Mouse (Mus musculus) erythroid progenitor cell, adult 5-6 weeks (primary cell): ENCODE results near the gene Hdac11. TPM values are rescaled to one million over a fixed set of nuclear protein-coding genes. Genes with fewer than 3 reads are reported as not detected.

ENCODE experiments used
- ATAC-seq: replicated peaks from 2 replicates; pipeline ENCODE4 v1.8.0; 2016; ENCODE audit warnings: moderate number of reproducible peaks, mild to moderate bottlenecking, moderate TSS enrichment, inconsistent platforms; ENCODE audit not compliant: poor library complexity, low FRiP score, severe bottlenecking
- total RNA-seq, 2 experiments: library from RNA; stranded (forward) in 1 of 2; stranded (reverse) in 1 of 2; fragments of 150-400 nt in 1 of 2; fragments of 186-747, 209-891 nt in 1 of 2; gene quantifications; 2 replicates each; pipeline versions ENCODE4 v1.2.3 to v1.2.4; 2015 to 2017; ENCODE audit warnings: low replicate concordance in 2 of 2

The Hdac11 gene
- total RNA-seq, 2 experiments from 2014 or later, result 13.8 to 20.1 TPM

DNA sequence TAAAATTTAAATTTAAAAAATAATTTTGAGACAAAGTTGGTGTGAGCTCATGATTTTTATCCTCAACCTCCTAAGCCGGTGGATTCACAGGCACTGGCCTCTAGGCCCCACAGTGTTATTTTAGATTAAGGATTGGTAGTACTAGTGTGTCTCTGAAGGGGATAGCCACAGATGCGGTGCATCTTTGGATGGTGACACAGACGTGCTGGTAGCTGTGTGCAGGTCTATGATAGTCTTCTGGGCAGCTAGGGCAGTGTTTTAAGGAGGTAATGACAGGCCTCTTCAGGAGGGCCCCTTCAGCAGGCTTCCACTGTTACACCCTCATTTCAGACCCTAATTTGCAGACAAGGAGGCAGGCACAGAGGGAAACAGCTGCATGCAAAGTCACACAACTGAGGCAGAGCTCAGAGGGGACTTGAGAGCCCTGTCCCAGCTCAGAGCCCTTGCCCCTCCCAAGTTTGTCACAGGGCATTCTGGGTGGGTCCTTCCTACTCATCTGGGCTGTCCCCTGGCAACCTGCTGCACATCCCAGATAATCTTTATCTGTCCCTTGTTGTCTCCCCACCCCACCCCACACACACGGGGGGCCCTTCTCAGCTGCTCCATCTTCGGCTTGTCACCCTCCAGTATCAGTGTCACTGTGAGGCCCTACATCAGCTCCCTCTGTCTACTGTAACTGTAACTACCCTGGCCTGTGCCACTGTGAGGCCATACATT lies 6.9 kb downstream of the Hdac11 start:
- peak; percentile 84 for ATAC-seq

DNA sequence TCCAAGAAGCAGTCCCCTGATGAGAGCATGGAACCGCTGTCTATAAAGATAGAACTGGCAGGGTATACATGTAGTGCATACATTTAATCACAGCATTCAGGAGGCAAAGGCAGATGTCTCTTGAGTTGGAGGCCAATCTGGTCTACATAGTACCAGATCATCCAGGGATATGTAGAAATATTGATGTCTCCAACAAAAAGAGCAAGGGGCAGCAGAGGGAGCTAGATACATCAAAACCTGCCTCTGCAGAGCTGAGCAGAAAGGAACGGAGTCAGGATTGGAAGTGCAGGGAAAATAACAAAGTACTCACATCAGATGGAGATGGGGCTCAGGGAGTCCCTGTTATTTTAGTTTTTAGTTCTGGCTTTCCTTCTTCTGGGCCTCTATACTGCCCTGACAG lies 8.1 kb downstream of the Hdac11 start:
- no peak for ATAC-seq

DNA sequence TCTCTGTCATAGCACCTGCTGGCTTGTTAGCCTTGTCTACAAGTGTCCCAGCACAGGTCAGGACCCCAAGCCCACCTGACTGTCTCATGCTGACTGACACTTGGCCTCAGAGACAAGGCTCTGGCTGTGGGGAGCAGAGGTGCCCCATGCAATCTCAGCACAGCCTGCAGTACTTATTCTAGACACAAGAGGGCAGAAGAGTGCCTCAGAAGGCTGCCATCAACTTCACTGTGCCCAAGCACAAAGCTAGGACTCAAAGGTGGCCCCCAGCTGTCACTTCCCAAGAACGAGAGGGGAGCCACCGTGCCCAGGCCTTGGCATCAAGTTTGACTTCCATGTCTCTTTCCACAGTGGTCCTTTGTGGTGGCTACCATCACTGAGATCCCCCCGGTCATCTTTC lies 8.7 kb downstream of the Hdac11 start:
- ATAC-seq, result peak; percentile 38

DNA sequence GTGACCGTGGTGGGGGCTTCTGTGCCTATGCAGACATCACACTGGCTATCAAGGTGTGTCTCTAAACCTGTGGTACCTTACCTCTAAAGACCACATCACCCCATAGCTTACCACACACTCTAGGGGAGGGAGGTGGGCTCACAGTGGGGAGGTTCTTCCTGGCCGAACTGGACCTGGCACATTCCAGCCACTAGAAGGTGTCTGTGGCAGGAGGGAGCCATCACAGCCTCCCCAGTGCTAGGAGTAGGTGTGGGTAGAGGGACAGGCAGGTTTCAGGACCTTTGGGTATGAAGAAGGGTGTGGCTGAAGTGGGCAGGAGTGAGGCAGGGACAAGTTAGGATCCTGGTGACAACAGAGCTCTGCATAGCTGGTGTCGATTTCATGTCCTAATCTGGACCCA lies 11.4 kb downstream of the Hdac11 start:
- no peak for ATAC-seq

DNA sequence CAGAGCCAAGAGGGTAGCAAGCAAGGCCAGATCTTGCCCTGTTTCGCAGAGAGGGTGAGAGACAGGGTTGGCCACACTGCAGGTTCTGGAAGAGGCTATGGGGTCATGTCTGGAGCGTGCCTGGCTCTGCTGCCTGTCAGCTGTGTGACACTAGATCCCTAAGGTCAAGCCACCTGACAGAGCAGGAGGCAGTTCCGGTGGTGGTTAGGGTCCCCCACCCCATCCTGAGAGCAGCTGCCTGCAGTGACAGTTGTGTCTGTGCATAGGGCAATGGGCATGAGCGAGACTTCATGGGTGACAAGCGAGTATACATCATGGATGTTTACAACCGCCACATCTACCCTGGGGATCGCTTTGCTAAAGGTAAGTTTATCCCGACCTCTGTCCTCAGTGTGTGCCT lies 12.7 kb downstream of the Hdac11 start:
- no peak for ATAC-seq

DNA sequence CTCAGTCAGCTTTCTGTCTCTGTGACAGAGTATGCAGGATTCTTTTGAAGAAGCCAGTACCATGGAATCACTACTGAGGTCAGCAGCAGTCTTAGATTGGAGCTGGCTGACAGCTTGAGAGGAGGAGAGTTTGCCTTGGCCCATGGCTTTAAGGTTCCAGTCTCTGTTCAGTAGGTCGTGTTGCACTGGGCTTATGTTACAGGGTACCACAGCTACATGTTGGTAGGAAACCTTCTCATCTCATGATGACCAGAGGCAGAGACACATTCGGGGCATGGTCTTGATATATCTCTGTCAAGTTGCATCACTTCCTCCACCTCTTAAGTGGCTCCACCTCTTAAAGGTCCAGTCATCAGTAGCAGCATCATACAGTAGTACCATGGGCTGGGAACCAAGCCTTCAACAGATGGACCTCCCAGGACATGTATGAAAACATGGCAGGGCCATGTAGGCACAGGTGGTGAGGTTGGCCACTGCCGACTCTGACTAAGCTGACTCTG lies 15.0 kb downstream of the Hdac11 start:
- no peak for ATAC-seq

DNA sequence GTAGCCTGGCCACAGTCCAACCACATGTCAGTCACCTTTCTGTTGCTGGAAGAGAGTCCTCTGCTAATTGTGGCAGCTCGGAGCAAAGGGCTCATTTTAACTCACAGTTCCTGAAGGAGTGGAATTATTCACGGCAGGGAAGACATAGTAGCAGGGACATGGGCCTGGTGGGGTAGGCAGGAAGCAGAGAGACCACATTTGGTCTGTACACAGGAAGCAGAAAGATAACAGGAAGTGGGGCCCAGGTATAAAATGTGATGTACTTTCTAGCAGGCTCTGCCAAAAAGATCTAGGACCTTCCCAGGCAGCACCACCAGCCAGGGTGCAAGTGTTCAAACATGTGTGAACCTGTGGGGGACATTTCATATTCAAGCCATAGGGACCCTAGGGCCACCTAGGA lies 15.9 kb downstream of the Hdac11 start:
- no peak for ATAC-seq

DNA sequence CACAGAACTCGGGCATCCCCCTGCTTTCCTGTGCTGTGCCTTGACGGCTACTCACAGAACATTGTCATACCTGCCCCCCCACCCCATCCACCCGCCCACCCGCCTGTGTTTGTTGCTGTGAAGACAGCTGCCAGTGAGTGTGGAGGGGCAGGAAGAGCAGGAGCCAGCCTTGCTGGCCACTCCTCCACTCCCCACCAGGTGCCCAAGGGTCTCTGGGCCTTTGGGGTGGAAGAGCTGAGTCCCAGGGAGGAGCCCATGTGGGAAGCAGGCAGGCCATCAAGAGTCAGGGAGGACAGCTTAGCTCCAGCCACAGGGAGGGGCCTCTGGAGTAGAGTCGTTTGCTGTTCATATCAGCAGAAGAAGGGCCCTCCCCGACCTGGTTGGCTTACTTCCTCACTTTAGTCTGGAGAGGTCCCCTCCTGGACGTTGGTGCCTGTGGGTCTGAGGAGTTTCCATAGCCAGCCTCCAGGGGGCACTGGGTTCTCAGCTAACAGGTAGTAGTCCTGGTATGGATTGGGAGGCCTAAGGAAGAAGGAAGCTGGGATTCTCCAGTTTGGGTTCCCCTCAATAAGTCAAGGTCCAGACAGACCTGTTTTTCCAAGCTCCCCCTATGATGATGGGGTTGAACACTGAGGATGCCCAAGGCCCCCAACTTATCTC lies 16.9 kb downstream of the Hdac11 start:
- ATAC-seq, result no peak; the same call in 1 of the 2 replicates

DNA sequence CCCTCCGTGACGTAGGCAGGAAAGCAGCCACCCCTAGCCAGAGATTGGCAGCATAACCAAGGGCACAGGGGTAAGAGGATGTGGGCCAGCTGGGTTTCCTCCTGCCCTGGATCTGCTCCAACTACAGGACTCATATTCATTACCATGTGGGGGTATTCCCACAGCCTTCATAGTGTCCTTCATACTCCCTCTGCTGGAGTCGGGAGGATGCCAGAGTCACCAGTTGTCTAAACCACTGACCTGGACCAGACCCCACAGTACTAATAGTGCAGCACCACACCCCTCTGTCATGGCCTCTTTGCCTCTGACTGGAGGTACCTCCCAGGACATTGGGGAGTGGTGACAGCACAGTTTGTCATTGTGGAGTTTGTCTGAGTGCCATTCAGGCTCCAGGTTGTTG lies 17.7 kb downstream of the Hdac11 start:
- ATAC-seq, result no peak

DNA sequence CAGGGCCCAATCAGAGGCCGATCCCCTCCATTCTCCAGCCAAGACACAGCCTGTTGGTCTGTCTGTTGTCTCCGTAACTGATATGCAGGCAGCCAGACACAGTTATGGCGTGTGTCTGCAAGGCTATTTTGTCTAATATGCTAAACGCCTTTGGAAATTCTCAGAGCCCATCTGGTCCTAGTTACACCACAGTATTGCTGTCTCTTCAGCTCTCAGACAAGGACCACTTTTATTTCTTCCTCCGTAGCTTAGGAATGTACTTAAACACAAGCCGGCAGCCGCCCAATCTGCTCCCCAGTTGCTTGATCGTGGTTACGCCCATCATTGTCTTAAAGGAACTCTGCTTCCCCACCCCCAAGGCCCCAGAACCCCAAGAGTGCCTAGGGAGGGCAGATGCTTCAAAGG lies 24.3 kb downstream of the Hdac11 start:
- no peak for ATAC-seq

DNA sequence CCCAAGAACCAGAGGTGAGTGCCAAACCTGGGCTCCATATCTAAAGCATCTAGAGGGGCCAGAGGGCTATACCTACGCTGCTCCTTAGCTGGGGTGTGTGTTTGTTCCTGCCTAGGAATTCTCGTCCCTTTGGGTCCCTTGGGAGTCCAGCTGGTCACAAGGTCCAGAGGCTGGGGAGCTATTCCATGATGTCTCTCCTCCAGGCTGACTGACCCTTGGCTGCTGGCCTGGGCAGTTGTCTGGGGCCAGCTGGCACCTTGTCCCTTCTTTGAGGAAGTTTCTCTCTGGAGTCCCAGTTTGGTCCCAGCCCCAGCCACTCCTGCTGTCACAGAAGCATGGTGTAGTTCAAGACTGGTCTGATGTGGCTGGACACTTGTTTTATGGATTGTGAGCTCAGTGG lies 24.9 kb downstream of the Hdac11 start:
- ATAC-seq, result no peak

DNA sequence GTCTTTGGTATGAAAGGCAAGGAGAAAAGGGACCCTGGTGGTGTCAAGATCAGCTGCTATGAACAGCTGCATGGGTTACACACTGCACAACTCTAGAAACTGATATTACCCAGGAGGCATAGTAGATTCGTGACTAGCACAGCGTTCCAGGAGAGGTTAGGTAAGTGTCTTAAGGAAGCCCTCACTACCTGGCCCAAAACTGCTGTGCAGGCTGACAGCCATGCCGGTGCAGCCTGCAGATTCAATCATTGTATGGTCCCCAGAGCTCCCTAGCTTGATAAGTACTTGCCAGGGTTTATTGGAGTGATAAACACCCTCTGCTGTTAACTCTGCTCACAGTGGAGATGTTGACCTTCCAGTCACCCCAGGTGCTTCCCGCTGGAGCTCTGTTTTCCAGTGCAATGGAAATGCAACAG lies 25.6 kb downstream of the Hdac11 start:
- no peak for ATAC-seq

DNA sequence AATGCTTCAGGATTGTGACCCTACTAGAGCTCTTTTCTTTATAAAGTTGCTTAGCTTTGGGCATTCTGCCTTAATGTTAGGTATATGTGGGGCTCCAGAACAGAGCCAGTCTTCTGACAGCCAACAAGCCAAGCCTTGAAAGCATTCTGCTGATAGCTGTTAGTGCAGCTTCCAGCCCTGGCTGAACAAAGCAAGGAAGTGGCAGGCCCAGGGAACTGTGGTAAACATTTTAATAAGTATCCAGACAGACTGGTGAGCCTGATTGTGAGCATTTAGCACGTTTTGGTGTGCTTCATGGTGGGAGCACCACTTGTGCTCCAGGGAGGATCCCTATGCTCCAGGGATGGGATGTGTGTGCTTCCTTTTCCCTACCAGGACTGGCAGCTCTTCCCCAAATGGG lies 26.6 kb downstream of the Hdac11 start:
- ATAC-seq, result no peak

DNA sequence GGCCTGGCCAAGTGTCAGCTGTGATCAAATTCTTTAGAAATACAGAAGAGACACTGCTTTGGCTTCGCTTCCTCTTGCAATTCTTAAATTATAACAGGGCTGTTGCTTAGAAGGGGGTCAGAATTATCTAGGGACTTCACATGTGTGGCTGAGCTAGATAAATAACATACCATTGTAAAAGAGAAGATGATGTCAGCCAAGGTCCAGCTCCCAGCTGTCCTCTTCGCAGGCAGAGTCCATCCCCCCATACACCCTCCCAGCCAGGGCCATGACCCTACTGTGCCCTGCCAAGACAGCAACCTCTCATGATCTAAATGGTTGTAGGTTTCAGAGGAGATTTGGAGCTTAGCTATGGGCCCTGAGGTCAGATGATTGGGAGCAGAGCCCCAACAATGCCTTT lies 27.5 kb downstream of the Hdac11 start:
- ATAC-seq, result no peak

DNA sequence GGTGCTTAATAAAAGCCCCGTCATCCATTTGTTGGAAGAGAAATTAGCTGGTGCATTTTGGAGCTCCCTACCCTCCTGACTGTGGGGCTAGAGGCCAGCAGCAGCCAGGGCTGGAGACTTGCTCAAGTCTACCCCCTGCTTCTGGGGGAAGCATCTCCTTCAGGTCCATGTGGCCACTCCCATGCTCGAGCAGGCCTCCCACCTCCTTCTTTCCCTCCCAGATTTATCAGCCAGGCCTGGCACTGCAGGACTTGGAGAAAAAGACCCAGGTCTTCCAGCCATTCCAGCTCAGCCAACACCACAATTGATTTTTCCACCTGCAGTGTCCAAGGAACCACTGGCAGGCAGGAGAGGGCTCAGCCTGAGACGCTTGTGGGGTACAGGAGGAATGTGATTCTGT lies 28.3 kb downstream of the Hdac11 start:
- ATAC-seq, result no peak

DNA sequence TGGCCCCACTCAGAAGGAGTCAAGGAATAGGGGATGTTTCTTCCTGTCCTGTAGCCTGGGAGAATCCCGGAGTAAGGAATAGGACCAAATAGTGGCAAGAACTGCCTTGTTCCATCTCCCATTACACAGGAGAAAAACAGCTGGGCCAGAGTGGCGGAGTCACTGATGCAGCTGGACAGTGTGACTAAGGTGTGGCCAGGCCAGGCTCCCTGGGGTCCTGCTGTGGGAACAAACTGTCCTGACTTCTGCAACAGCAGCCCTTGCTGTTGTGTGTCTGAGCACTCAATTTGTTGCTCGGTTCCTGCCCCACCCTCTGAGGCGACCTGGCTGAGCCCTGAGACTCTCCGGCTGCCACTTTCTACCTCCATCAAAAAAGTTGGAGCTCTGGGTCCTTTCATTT lies 29.0 kb downstream of the Hdac11 start:
- no peak for ATAC-seq

DNA sequence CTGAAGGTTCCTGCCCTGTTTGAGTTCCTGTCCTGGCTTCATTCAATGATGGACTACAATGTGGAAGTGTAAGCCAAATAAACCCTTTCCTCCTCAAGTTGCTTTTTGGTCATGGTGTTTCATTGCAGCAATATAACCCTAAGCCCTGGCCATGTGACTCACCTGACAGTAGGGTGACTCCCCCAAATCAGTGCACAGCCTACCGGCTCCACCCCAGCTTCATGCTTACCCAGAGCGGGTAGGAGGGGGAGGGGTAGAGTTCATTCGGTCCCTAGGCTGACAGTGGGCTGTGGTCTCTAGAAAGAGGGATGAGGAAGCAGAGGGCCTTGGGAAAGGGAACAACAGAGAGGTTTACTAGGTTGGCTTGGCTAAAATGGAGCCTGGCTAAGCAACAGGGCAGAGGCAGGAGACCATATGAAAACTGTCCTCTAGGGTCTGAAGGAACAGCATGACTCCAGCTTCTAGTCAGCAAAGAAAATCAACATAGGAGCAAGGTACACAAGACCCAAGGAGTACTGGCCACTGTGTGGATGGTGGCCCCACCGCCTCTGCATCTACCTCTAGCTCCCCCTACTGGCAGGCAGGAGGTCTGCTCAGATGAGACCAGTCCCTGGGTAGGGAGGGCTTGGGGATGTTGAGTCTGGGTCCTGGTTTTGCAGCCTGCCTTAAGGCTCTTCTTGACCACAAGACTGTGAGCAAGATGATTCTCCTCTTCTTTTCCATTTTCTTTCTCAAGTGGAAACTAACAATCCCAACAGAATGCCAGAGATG lies 29.9 kb downstream of the Hdac11 start:
- ATAC-seq, result peak; percentile 75

DNA sequence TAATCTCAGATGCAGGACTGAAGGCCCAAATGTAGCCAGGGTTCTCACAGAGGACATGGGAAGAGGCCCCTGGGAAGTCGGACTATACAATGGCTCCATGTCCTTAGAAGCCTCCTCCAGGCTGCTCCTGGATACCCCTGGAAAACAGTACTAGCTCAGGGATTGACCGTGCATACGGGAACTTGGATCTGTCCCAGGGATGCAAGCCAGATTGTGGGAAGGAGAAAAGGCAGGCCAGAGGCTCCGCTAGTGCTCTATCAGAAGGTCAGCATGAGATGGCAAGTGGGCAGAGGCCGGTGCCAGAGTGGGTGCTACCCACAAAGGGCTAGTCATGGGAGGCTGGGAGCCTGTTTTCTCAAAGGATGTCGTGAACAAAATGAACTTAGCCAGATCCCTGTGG lies 30.5 kb downstream of the Hdac11 start:
- ATAC-seq, result no peak

DNA sequence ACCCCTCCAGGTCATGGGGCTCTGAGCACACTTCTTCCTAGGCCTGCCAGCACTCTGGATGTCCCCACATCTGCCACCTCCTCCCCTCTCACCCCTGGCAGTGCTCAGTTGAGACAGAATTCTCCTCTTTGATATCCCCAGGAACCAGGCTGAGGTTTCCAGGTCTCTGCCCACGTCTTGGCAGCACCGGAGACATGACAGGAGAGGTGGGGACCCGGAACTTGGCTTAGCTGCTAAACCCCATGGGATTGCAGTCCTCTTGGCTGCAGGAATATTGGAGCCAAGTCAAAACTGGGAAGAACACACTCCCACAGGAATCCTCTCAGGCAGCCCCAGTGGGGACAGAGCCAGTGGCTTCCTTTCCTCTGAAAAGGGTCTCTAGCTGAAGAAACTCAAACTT lies 31.4 kb downstream of the Hdac11 start:
- no peak for ATAC-seq

DNA sequence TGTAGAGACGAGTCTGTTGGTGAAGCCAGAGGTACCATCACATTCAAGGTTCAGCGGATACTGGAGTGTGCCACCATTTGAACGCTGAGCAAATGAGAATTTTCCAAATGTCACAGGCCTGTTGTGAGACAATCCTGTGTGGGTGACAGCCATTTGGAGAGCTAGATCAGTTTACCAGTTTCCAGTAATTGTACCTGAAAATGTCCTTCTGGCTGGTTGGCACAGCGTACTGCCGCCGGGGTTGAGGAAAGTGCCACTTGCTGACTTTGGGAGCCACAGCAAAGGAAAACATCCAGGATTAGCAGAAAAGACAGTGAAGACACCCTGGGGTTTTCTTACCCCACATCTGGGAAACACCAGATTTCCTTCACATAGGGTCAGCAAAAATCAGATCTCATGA lies 33.5 kb downstream of the Hdac11 start:
- ATAC-seq, result no peak

DNA sequence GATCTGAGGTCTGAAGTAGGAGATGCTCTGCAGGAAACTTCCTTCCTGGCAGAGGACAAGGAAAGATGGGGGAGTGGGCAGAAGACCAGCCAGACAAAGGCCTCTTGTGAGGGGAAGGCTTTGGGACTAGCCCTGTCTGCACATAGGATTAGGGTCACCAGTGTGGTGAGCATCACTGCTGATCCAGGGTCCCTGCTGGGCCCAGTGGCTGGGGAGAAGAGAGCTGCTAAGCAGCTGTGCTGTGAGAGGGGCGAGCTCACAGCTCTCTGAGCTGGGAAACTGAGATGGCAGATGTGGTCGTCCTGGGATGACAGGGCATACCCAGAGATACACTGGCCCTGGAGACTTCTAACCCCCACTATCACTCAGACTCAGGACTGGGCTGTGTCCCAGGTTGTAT lies 35.0 kb downstream of the Hdac11 start:
- no peak for ATAC-seq
